Mouse (Mus musculus) cortical plate, adult 2 months (tissue): ENCODE results near the gene Gsap.

Experiments used
- CTCF ChIP-seq: fragments of 200-500 bp; IDR thresholded peaks from 2 replicates; pipeline ENCODE4 v1.5.1; 2011; ENCODE audit warnings: mild to moderate bottlenecking, control low read depth, low read length; ENCODE audit not compliant: insufficient read depth; ENCODE audit errors: extremely low read depth
- POLR2A ChIP-seq: fragments of 200-500 bp; IDR thresholded peaks from 2 replicates; pipeline ENCODE4 v1.6.1; 2011; ENCODE audit warnings: mild to moderate bottlenecking, low read length, control low read depth; ENCODE audit not compliant: insufficient read depth; ENCODE audit errors: extremely low read depth

DNA sequence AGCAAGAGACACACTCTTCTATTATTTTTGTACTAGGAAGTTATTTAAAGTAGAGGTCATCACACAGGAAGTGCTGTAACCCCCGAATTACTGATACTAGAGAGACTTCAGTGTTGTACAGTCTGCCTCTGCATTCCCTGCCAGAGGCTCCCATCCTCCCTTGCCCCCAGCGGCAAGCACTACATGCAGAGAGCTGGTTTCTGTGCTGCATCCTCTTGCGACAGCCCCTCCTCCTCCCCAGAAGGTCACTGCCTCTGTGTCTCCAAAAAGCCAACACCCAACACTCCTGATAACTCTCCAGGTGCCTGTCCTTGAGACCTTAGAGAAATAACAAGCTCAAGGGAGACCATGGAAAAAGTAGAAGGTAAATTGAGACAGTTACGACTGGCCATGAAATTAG lies 71.1 kb downstream of the Gsap start:
- TF ChIP-seq POLR2A = no peak
- TF ChIP-seq CTCF = no peak
